Mouse (Mus musculus): ENCODE measurements at regions not wholly inside any gene's neighbourhood (a gene's known extent, or its start where the extent isn't known, plus 50 kb on each side); places are given as distances from the start of the nearest gene placed in this dataset.

- ATAC-seq (ENCODE audit: insufficient read depth, low read depth) = no peak
- Histone ChIP-seq H3K4me1 (ENCODE audit: control insufficient read depth, insufficient read depth) (no peaks in the 10 kb centered on the region), H3K27ac (ENCODE audit: low read depth) (no peak overlapping the region), H3K9ac (replicated peaks; ENCODE audit: low read depth, low read length) (no peak overlapping the region), H3K4me3 (ENCODE audit: low read depth, low read length) (no peak overlapping the region), H3K27me3 (ENCODE audit: control insufficient read depth, insufficient read depth, low read length) (no peaks in the 10 kb centered on the region), H3K9me3 (replicated peaks; ENCODE audit: control insufficient read depth, low read length) (no peaks in the 10 kb centered on the region), H3K36me3 (replicated peaks; ENCODE audit: control insufficient read depth, insufficient read depth, low read length) (no peaks in the 10 kb centered on the region), H3K4me2 (ENCODE audit: low read depth, low read length) (no peak overlapping the region)
- DNase-seq (ENCODE audit: low spot score) = no peak
- no peak for TF ChIP-seq EP300 (IDR thresholded peaks at IDR 0.05; ENCODE audit: low read depth)
- TF ChIP-seq CTCF (IDR thresholded peaks at IDR 0.05; ENCODE audit: low read depth) = no peak
- WGBS = 40% methylated on average over 4 of the region's 4 CpGs
Measured at GRCm38 (mm10) chr12:77912863-77913554, 281.0 kb upstream of the Gm6657 start.

GRCm38 (mm10) chr12:77928729-77929128 is 265.3 kb upstream of the Gm6657 start:
- DNase-seq (ENCODE audit: low spot score) (no peak), ATAC-seq (ENCODE audit: insufficient read depth, low read depth) (no peak)
- H3K4me2 ChIP-seq (ENCODE audit: low read depth, low read length) = no peak overlapping the region
- TF ChIP-seq CTCF (IDR thresholded peaks at IDR 0.05; ENCODE audit: low read depth) (no peak), EP300 (IDR thresholded peaks at IDR 0.05; ENCODE audit: low read depth) (no peak)
- H3K4me1 ChIP-seq (ENCODE audit: control insufficient read depth, insufficient read depth) = no peaks in the 10 kb centered on the region
- H3K27me3 ChIP-seq (ENCODE audit: control insufficient read depth, insufficient read depth, low read length) = no peaks in the 10 kb centered on the region
- no peak overlapping the region for H3K27ac ChIP-seq (ENCODE audit: low read depth)
- 56% methylated on average over 4 of the region's 4 CpGs for WGBS
- no peaks in the 10 kb centered on the region for H3K36me3 ChIP-seq (replicated peaks; ENCODE audit: control insufficient read depth, insufficient read depth, low read length)
- H3K9ac ChIP-seq (replicated peaks; ENCODE audit: low read depth, low read length) = no peak overlapping the region
- no peaks in the 10 kb centered on the region for H3K9me3 ChIP-seq (replicated peaks; ENCODE audit: control insufficient read depth, low read length)
- H3K4me3 ChIP-seq (ENCODE audit: low read depth, low read length) = no peak overlapping the region

- no peak overlapping the region for H3K4me2 ChIP-seq (ENCODE audit: low read depth, low read length)
- 58% methylated on average over 1 of the region's 1 CpGs for WGBS
- no peaks in the 10 kb centered on the region for H3K36me3 ChIP-seq (replicated peaks; ENCODE audit: control insufficient read depth, insufficient read depth, low read length)
- DNase-seq (ENCODE audit: low spot score) = no peak
- ATAC-seq (ENCODE audit: insufficient read depth, low read depth) = no peak
- H3K9me3 ChIP-seq (replicated peaks; ENCODE audit: control insufficient read depth, low read length) = no peaks in the 10 kb centered on the region
- H3K9ac ChIP-seq (replicated peaks; ENCODE audit: low read depth, low read length) = no peak overlapping the region
- H3K27ac ChIP-seq (ENCODE audit: low read depth) = no peak overlapping the region
- no peak for TF ChIP-seq CTCF (IDR thresholded peaks at IDR 0.05; ENCODE audit: low read depth)
- no peak for TF ChIP-seq EP300 (IDR thresholded peaks at IDR 0.05; ENCODE audit: low read depth)
- H3K4me3 ChIP-seq (ENCODE audit: low read depth, low read length) = no peak overlapping the region
- H3K4me1 ChIP-seq (ENCODE audit: control insufficient read depth, insufficient read depth) = no peaks in the 10 kb centered on the region
- no peaks in the 10 kb centered on the region for H3K27me3 ChIP-seq (ENCODE audit: control insufficient read depth, insufficient read depth, low read length)
Measured at GRCm38 (mm10) chr12:77929571-77929970, 264.5 kb upstream of the Gm6657 start.

GRCm38 (mm10) chr12:77943960-77944359 is 250.1 kb upstream of the Gm6657 start:
- H3K4me1 ChIP-seq (ENCODE audit: control insufficient read depth, insufficient read depth) = no peaks in the 10 kb centered on the region
- H3K27ac ChIP-seq (ENCODE audit: low read depth) = no peak overlapping the region
- no peak overlapping the region for H3K4me2 ChIP-seq (ENCODE audit: low read depth, low read length)
- ATAC-seq (ENCODE audit: insufficient read depth, low read depth) (no peak), DNase-seq (ENCODE audit: low spot score) (peak; percentile 13)
- H3K9ac ChIP-seq (replicated peaks; ENCODE audit: low read depth, low read length) = no peak overlapping the region
- H3K36me3 ChIP-seq (replicated peaks; ENCODE audit: control insufficient read depth, insufficient read depth, low read length) = no peaks in the 10 kb centered on the region
- TF ChIP-seq EP300 (IDR thresholded peaks at IDR 0.05; ENCODE audit: low read depth) (no peak), CTCF (IDR thresholded peaks at IDR 0.05; ENCODE audit: low read depth) (no peak)
- H3K27me3 ChIP-seq (ENCODE audit: control insufficient read depth, insufficient read depth, low read length) = no peaks in the 10 kb centered on the region
- no peaks in the 10 kb centered on the region for H3K9me3 ChIP-seq (replicated peaks; ENCODE audit: control insufficient read depth, low read length)
- 28% methylated on average over 8 of the region's 8 CpGs for WGBS
- H3K4me3 ChIP-seq (ENCODE audit: low read depth, low read length) = no peak overlapping the region

- no peak overlapping the region for H3K9ac ChIP-seq (replicated peaks; ENCODE audit: low read depth, low read length)
- peak; percentile 12 for DNase-seq (ENCODE audit: low spot score)
Measured at GRCm38 (mm10) chr12:77949474-77950017, 244.5 kb upstream of the Gm6657 start.

GRCm38 (mm10) chr12:77952492-77952891 is 241.6 kb upstream of the Gm6657 start:
- no peak for ATAC-seq (ENCODE audit: insufficient read depth, low read depth)
- Histone ChIP-seq H3K27me3 (ENCODE audit: control insufficient read depth, insufficient read depth, low read length) (no peaks in the 10 kb centered on the region), H3K4me2 (ENCODE audit: low read depth, low read length) (no peak overlapping the region), H3K9me3 (replicated peaks; ENCODE audit: control insufficient read depth, low read length) (no peaks in the 10 kb centered on the region), H3K9ac (replicated peaks; ENCODE audit: low read depth, low read length) (no peak overlapping the region), H3K4me1 (ENCODE audit: control insufficient read depth, insufficient read depth) (no peaks in the 10 kb centered on the region), H3K36me3 (replicated peaks; ENCODE audit: control insufficient read depth, insufficient read depth, low read length) (no peaks in the 10 kb centered on the region), H3K27ac (ENCODE audit: low read depth) (no peak overlapping the region), H3K4me3 (ENCODE audit: low read depth, low read length) (no peak overlapping the region)
- DNase-seq (ENCODE audit: low spot score) = no peak
- WGBS = 36% methylated on average over 2 of the region's 2 CpGs
- TF ChIP-seq EP300 (IDR thresholded peaks at IDR 0.05; ENCODE audit: low read depth) (no peak), CTCF (IDR thresholded peaks at IDR 0.05; ENCODE audit: low read depth) (no peak)

More at GRCm38 (mm10) chr12:77949474-77950017, 244.5 kb upstream of the Gm6657 start:
- H3K4me2 ChIP-seq (ENCODE audit: low read depth, low read length) = peak overlapping the region; percentile 56
- no peaks in the 10 kb centered on the region for H3K9me3 ChIP-seq (replicated peaks; ENCODE audit: control insufficient read depth, low read length)
- H3K36me3 ChIP-seq (replicated peaks; ENCODE audit: control insufficient read depth, insufficient read depth, low read length) = no peaks in the 10 kb centered on the region
- TF ChIP-seq EP300 (IDR thresholded peaks at IDR 0.05; ENCODE audit: low read depth) (no peak), CTCF (IDR thresholded peaks at IDR 0.05; ENCODE audit: low read depth) (no peak)
- no peak overlapping the region for H3K27ac ChIP-seq (ENCODE audit: low read depth)
- WGBS = 31% methylated on average over 16 of the region's 16 CpGs
- no peaks in the 10 kb centered on the region for H3K27me3 ChIP-seq (ENCODE audit: control insufficient read depth, insufficient read depth, low read length)
- no peaks in the 10 kb centered on the region for H3K4me1 ChIP-seq (ENCODE audit: control insufficient read depth, insufficient read depth)
- no peak for ATAC-seq (ENCODE audit: insufficient read depth, low read depth)
- H3K4me3 ChIP-seq (ENCODE audit: low read depth, low read length) = peak overlapping the region; percentile 30

All from heart, postnatal 0 days (tissue).